Comparison of ENCODE assay signal across 22 mouse cellular contexts in genomic region chr16:84795337-84795736, GRCm38 (mm10). TPM values are rescaled to one million over a fixed set of nuclear protein-coding genes. Genes with fewer than 3 reads are reported as not detected.
DNase-seq lines count a peak whose midpoint lies in the region; TF ChIP-seq lines count a peak whose summit lies in the region.
"Had no signal": no experiment of that assay in that cellular context is flagged by ENCODE, and none has a peak within 500 bp of the region (broad histone marks: within the 10 kb centered on the region; RNA-seq: fewer than 3 reads in every experiment).

No protein-coding gene starts in this region.

- H3K4me3 ChIP-seq in gastrocnemius, adult 2 months = no peak overlapping the region
- H3K4me3 ChIP-seq in layer of hippocampus, adult 2 months = no peak overlapping the region
- H3K4me3 ChIP-seq: forebrain, embryonic 13.5 days; heart, embryonic 12.5 days; hindbrain, embryonic 13.5 days; liver, embryonic 15.5 days had no signal

- intact Hi-C loops in gastrocnemius, adult 2 months (cut with DNase I) = no loop called here
- intact Hi-C loops in gastrocnemius, postnatal 36 days (cut with DNase I) = no loop called here

- no peak for DNase-seq in gastrocnemius, adult 2 months
- DNase-seq in gastrocnemius, postnatal 36 days = no peak
- DNase-seq in layer of hippocampus, adult 2 months (ENCODE audit: low spot score in 2 of 2) = no peak
- DNase-seq in layer of hippocampus, adult 18-20 months (ENCODE audit: low spot score in 2 of 2) = no peak
- peak; percentile 22 for DNase-seq in lung, postnatal 36 days
- no peak for DNase-seq in lung, postnatal 25 days (ENCODE audit: low spot score)
- DNase-seq in right cerebral cortex, adult 18-20 months = no peak
- DNase-seq: adrenal gland, adult 8-10 months; cerebellum, adult 18-20 months; heart, postnatal 36 days; kidney, adult 8-10 months; kidney, postnatal 14 days; layer of hippocampus, postnatal 36 days; lung, postnatal 14 days; thymus, adult 2 months; thymus, postnatal 4 days had no signal

- TF ChIP-seq CTCF in gastrocnemius, adult 2 months (IDR thresholded peaks at IDR 0.05) = peak; percentile 29; the same call in 1 of the 2 replicates
- TF ChIP-seq CTCF in layer of hippocampus, adult 2 months (conservative IDR thresholded peaks at IDR 0.05) = 0 out of 2 replicates have a peak, but pooled peaks have one; percentile 4

- no peak overlapping the region for H3K27ac ChIP-seq in gastrocnemius, adult 2 months
- no peak overlapping the region for H3K27ac ChIP-seq in layer of hippocampus, adult 2 months
- H3K27ac ChIP-seq: forebrain, embryonic 13.5 days; hindbrain, embryonic 13.5 days; liver, embryonic 15.5 days had no signal

RNA-seq across cellular contexts. Expression of gene Jam2, which starts 21.4 kb away (rescaled TPM):
- 10 to 100 TPM; 13.6 to 24.9 TPM for total RNA-seq in gastrocnemius, adult 2 months (2021)
- total RNA-seq in gastrocnemius, postnatal 36 days (2021) = 10 to 100 TPM; 13.9 to 15.6 TPM
- total RNA-seq in layer of hippocampus, adult 2 months (2021) = 10 to 100 TPM; 18.9 to 22.6 TPM
- 10 to 100 TPM; 18.2 to 22.6 TPM for total RNA-seq in layer of hippocampus, adult 18-20 months (2021)
- total RNA-seq: monocyte, adult 5-6 weeks; neutrophil, adult 5-6 weeks had no signal

RNA-seq across cellular contexts. Expression of gene Gabpa, which starts 39.4 kb away (rescaled TPM):
- total RNA-seq in gastrocnemius, adult 2 months (2021) = 10 to 100 TPM; 23.6 to 34.1 TPM
- 10 to 100 TPM; 17.9 to 24.4 TPM for total RNA-seq in gastrocnemius, postnatal 36 days (2021)
- 10 to 100 TPM; 26.1 to 33.3 TPM for total RNA-seq in layer of hippocampus, adult 2 months (2021)
- total RNA-seq in layer of hippocampus, adult 18-20 months (2021) = 10 to 100 TPM; 26.9 to 27.1 TPM

RNA-seq across cellular contexts. Expression of gene Atp5j, which starts 40.1 kb away (rescaled TPM):
- 1,000 to 10,000 TPM; 1,011 to 1,386 TPM for total RNA-seq in gastrocnemius, adult 2 months (2021)
- 1,000 to 10,000 TPM; 1,016 to 1,122 TPM for total RNA-seq in gastrocnemius, postnatal 36 days (2021)
- total RNA-seq in layer of hippocampus, adult 2 months (2021) = 100 to 1,000 TPM; 360 to 363 TPM
- total RNA-seq in layer of hippocampus, adult 18-20 months (2021) = 100 to 1,000 TPM; 346 to 363 TPM

RNA-seq across cellular contexts. Expression of gene Mrpl39, which starts 59.8 kb away (rescaled TPM):
- 10 to 100 TPM; 13.4 to 19.5 TPM for total RNA-seq in gastrocnemius, adult 2 months (2021)
- total RNA-seq in gastrocnemius, postnatal 36 days (2021) = 10 to 100 TPM; 15.7 to 16.2 TPM
- total RNA-seq in layer of hippocampus, adult 2 months (2021) = 10 to 100 TPM; 19.7 to 27.6 TPM
- total RNA-seq in layer of hippocampus, adult 18-20 months (2021) = 10 to 100 TPM; 21.3 to 22.5 TPM
